Comparison of ENCODE assay signal across 9 mouse cellular contexts in genomic region chr10:3507484-3508221, GRCm38 (mm10). TPM values are rescaled to one million over a fixed set of nuclear protein-coding genes. Genes with fewer than 3 reads are reported as not detected.
DNase-seq lines count a peak whose midpoint lies in the region; ATAC-seq and TF ChIP-seq lines count a peak whose summit lies in the region.
"Had no signal": no experiment of that assay in that cellular context is flagged by ENCODE, and none has a peak within 500 bp of the region (broad histone marks: within the 10 kb centered on the region; RNA-seq: fewer than 3 reads in every experiment).

No protein-coding gene starts in this region.

- intact Hi-C loops in gastrocnemius, adult 2 months (cut with DNase I): no loop called here

- no peak overlapping the region for H3K9ac ChIP-seq in intestine, embryonic 15.5 days
- no peak overlapping the region for H3K9ac ChIP-seq in midbrain, embryonic 15.5 days
- H3K9ac ChIP-seq: liver, embryonic 14.5 days had no signal

- peak; percentile 79 for ATAC-seq in intestine, embryonic 15.5 days
- ATAC-seq in midbrain, embryonic 15.5 days (replicated peaks): peak; percentile 63
- no peak for ATAC-seq in activated CD4-positive, CD25-positive, alpha-beta regulatory T cell, adult 4 months

- H3K27ac ChIP-seq in gastrocnemius, adult 2 months: no peak overlapping the region
- H3K27ac ChIP-seq in intestine, embryonic 15.5 days: peak overlapping the region; percentile 14; the same call in 1 of the 2 replicates
- 0 out of 2 replicates have a peak overlapping the region, but pooled peaks have one; percentile 20 for H3K27ac ChIP-seq in midbrain, embryonic 15.5 days
- H3K27ac ChIP-seq: liver, embryonic 14.5 days had no signal

- no peak for TF ChIP-seq CTCF in gastrocnemius, adult 2 months (IDR thresholded peaks at IDR 0.05)

- WGBS in intestine, embryonic 15.5 days: 46% methylated on average over 8 of the region's 8 CpGs
- WGBS in midbrain, embryonic 15.5 days: 51% methylated on average over 8 of the region's 8 CpGs

- DNase-seq in 416B (ENCODE audit: low read depth): peak; percentile 44
- DNase-seq in adrenal gland, adult 18-20 months (ENCODE audit: low spot score in 2 of 2): peak; percentile 70 to 79
- peak; percentile 51 for DNase-seq in gastrocnemius, adult 2 months
- DNase-seq in layer of hippocampus, postnatal 36 days: peak; percentile 49 to 53
- DNase-seq in urinary bladder, postnatal 25 days (ENCODE audit: low spot score): peak; percentile 51

- no peaks in the 10 kb centered on the region for H3K36me3 ChIP-seq in intestine, embryonic 15.5 days
- no peaks in the 10 kb centered on the region for H3K36me3 ChIP-seq in midbrain, embryonic 15.5 days (replicated peaks)

- H3K4me1 ChIP-seq in intestine, embryonic 15.5 days (replicated peaks): 0 out of 2 replicates have a peak, but pooled peaks cover 6% of the 10 kb centered on the region
- peaks cover 27% of the 10 kb centered on the region for H3K4me1 ChIP-seq in midbrain, embryonic 15.5 days

- no peak overlapping the region for H3K4me2 ChIP-seq in intestine, embryonic 15.5 days (replicated peaks)
- H3K4me2 ChIP-seq in midbrain, embryonic 15.5 days: no peak overlapping the region

- H3K4me3 ChIP-seq in gastrocnemius, adult 2 months: no peak overlapping the region
- no peak overlapping the region for H3K4me3 ChIP-seq in intestine, embryonic 15.5 days (replicated peaks)
- H3K4me3 ChIP-seq in midbrain, embryonic 15.5 days: no peak overlapping the region

- H3K9me3 ChIP-seq in intestine, embryonic 15.5 days: no peaks in the 10 kb centered on the region
- no peaks in the 10 kb centered on the region for H3K9me3 ChIP-seq in midbrain, embryonic 15.5 days

- no peaks in the 10 kb centered on the region for H3K27me3 ChIP-seq in intestine, embryonic 15.5 days (replicated peaks)
- H3K27me3 ChIP-seq in midbrain, embryonic 15.5 days (replicated peaks): no peaks in the 10 kb centered on the region

RNA-seq across cellular contexts. Expression of gene Iyd, which starts 32.4 kb away (rescaled TPM):
- total RNA-seq in adrenal gland, adult 18-20 months (2021): under 1 TPM in 1 of 2 experiments, not detected in 1; 0.43 TPM
- not detected for total RNA-seq in gastrocnemius, adult 2 months (2021)
- polyA plus RNA-seq in intestine, embryonic 15.5 days (2015; fragmentation: Nextera tagmentation; extraction: Ambion mirVana): 4.4 and 5.5 TPM in 2 replicates
- total RNA-seq in layer of hippocampus, postnatal 36 days (2021): 1 to 10 TPM; 7.6 to 9.5 TPM
- 0.28 and 0.45 TPM in 2 replicates for polyA plus RNA-seq in midbrain, embryonic 15.5 days (2015; fragmentation: Nextera tagmentation; extraction: Ambion mirVana)
- polyA plus RNA-seq in activated CD4-positive, CD25-positive, alpha-beta regulatory T cell, adult 4 months (2017; shearing (Covaris generic)): not detected

Comparison
In these comparisons a context has a peak if more than half of its experiments do, and no peak if none do; other contexts are left out.
1. RNA of gene Iyd, which starts 32.4 kb away (total RNA-seq): 7.6 to 9.5 TPM in layer of hippocampus, postnatal 36 days; 0.43 TPM in adrenal gland, adult 18-20 months and not detected in gastrocnemius, adult 2 months; every median in the first group is over 4 times any median in the second.
2. Peak in every context shown above with its lines, with median percentiles within 50 percentile points of each other: DNase-seq.